In the genomic region with DNA sequence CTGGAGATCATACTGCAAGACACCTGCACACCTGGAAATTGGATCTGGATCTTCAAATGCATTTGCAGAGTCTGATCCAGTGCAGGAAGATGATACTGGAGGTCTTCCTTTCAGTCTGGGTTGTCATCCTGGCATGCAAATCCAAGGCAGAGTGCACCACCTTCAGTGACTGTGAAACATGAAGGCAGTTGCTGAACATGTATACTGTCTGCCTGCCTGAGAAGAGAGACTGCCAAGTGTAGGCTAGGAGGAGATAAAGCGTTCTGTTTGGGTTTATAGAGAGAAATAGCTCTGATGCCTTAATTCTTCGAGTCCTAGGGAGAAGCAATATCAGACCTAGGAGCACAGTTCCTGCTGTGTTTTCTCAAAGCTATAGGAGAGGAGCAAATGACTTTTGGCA, we compare ENCODE assay signal across 20 mouse cellular contexts. TPM values are rescaled to one million over a fixed set of nuclear protein-coding genes. Genes with fewer than 3 reads are reported as not detected.
DNase-seq lines count a peak whose midpoint lies in the region; ATAC-seq and TF ChIP-seq lines count a peak whose summit lies in the region.
"Had no signal": no experiment of that assay in that cellular context is flagged by ENCODE, and none has a peak within 500 bp of the region (broad histone marks: within the 10 kb centered on the region; RNA-seq: fewer than 3 reads in every experiment).

No protein-coding gene starts in this region.

- 0 out of 2 replicates have a peak overlapping the region, but pooled peaks have one; percentile 11 for H3K27ac ChIP-seq in kidney, embryonic 16.5 days (ENCODE audit: low read length)
- peak overlapping the region; percentile 56; the same call in 1 of the 2 replicates for H3K27ac ChIP-seq in midbrain, embryonic 13.5 days
- no peak overlapping the region for H3K27ac ChIP-seq in midbrain, embryonic 14.5 days (replicated peaks; ENCODE audit: low read depth, low read length)
- peak overlapping the region; percentile 73 for H3K27ac ChIP-seq in bone marrow macrophage, adult 2 months (ENCODE audit: insufficient read depth, low read depth, low read length)
- H3K27ac ChIP-seq in liver, postnatal 0 days (ENCODE audit: low read depth) = peak overlapping the region; percentile 60
- H3K27ac ChIP-seq in thymus, adult 2 months (ENCODE audit: control insufficient read depth, insufficient read depth, low read length) = no peak overlapping the region
- H3K27ac ChIP-seq: embryonic facial prominence, embryonic 10.5 days; heart, embryonic 10.5 days; hindbrain, postnatal 0 days had no signal

- H3K9ac ChIP-seq in kidney, embryonic 16.5 days (replicated peaks; ENCODE audit: low read length) = no peak overlapping the region
- no peak overlapping the region for H3K9ac ChIP-seq in midbrain, embryonic 13.5 days (replicated peaks)
- H3K9ac ChIP-seq in midbrain, embryonic 14.5 days (replicated peaks; ENCODE audit: low read length) = no peak overlapping the region; the same call in 1 of the 2 replicates
- no peak overlapping the region for H3K9ac ChIP-seq in liver, postnatal 0 days (replicated peaks)

- no peaks in the 10 kb centered on the region for H3K4me1 ChIP-seq in kidney, embryonic 16.5 days (ENCODE audit: insufficient read depth, low read length)
- peaks cover 15% of the 10 kb centered on the region for H3K4me1 ChIP-seq in midbrain, embryonic 13.5 days (replicated peaks)
- no peaks in the 10 kb centered on the region for H3K4me1 ChIP-seq in midbrain, embryonic 14.5 days (ENCODE audit: control insufficient read depth, insufficient read depth, low read length)
- H3K4me1 ChIP-seq in bone marrow macrophage, adult 2 months (ENCODE audit: control insufficient read depth, insufficient read depth, low read length) = peaks cover 23% of the 10 kb centered on the region
- H3K4me1 ChIP-seq in liver, postnatal 0 days (ENCODE audit: insufficient read depth) = peaks cover 5% of the 10 kb centered on the region; the same call in 1 of the 2 replicates
- H3K4me1 ChIP-seq in thymus, adult 2 months (replicated peaks; ENCODE audit: control insufficient read depth, insufficient read depth, low read length) = peaks cover 4% of the 10 kb centered on the region
- H3K4me1 ChIP-seq: embryonic facial prominence, embryonic 10.5 days; heart, embryonic 10.5 days had no signal

- TF ChIP-seq CTCF in bone marrow macrophage, adult 2 months (IDR thresholded peaks at IDR 0.05; ENCODE audit: low read depth, low read length) = no peak
- TF ChIP-seq CTCF in liver, postnatal 0 days (IDR thresholded peaks at IDR 0.05; ENCODE audit: low read depth) = no peak
- TF ChIP-seq CTCF in thymus, adult 2 months (IDR thresholded peaks at IDR 0.05; ENCODE audit: borderline replicate concordance, control insufficient read depth, extremely low read depth, insufficient read depth, low read length, poor library complexity) = no peak

- no peak overlapping the region for H3K4me3 ChIP-seq in kidney, embryonic 16.5 days (ENCODE audit: low read length)
- no peak overlapping the region for H3K4me3 ChIP-seq in midbrain, embryonic 13.5 days (replicated peaks)
- no peak overlapping the region for H3K4me3 ChIP-seq in midbrain, embryonic 14.5 days (replicated peaks; ENCODE audit: low read depth, low read length)
- no peak overlapping the region for H3K4me3 ChIP-seq in bone marrow macrophage, adult 2 months (ENCODE audit: insufficient read depth, low read length)
- H3K4me3 ChIP-seq in liver, postnatal 0 days (ENCODE audit: low read depth, low read length) = no peak overlapping the region
- no peak overlapping the region for H3K4me3 ChIP-seq in thymus, adult 2 months (ENCODE audit: control insufficient read depth, insufficient read depth, low read length)
- H3K4me3 ChIP-seq: embryonic facial prominence, embryonic 10.5 days; heart, embryonic 10.5 days had no signal

- no peak overlapping the region for H3K4me2 ChIP-seq in kidney, embryonic 16.5 days (replicated peaks; ENCODE audit: low read depth, low read length)
- no peak overlapping the region for H3K4me2 ChIP-seq in midbrain, embryonic 13.5 days (replicated peaks)
- no peak overlapping the region for H3K4me2 ChIP-seq in midbrain, embryonic 14.5 days (ENCODE audit: low read length)
- H3K4me2 ChIP-seq in liver, postnatal 0 days (ENCODE audit: low read depth, low read length) = peak overlapping the region; percentile 18; the same call in 1 of the 2 replicates

- H3K27me3 ChIP-seq in kidney, embryonic 16.5 days (ENCODE audit: insufficient read depth, low read length) = no peaks in the 10 kb centered on the region
- H3K27me3 ChIP-seq in midbrain, embryonic 13.5 days = no peaks in the 10 kb centered on the region
- H3K27me3 ChIP-seq in midbrain, embryonic 14.5 days (ENCODE audit: control insufficient read depth, insufficient read depth, low read length) = no peaks in the 10 kb centered on the region
- no peaks in the 10 kb centered on the region for H3K27me3 ChIP-seq in liver, postnatal 0 days (ENCODE audit: insufficient read depth, low read length)
- H3K27me3 ChIP-seq in thymus, adult 2 months (ENCODE audit: control insufficient read depth, insufficient read depth, low read length) = no peaks in the 10 kb centered on the region

- no peak for TF ChIP-seq EP300 in liver, postnatal 0 days (IDR thresholded peaks at IDR 0.05; ENCODE audit: low read depth)

- 88% methylated on average over 2 of the region's 2 CpGs for WGBS in kidney, embryonic 16.5 days
- WGBS in midbrain, embryonic 13.5 days = 80% methylated on average over 2 of the region's 2 CpGs
- WGBS in midbrain, embryonic 14.5 days = 79% methylated on average over 2 of the region's 2 CpGs
- 55% methylated on average over 2 of the region's 2 CpGs for WGBS in liver, postnatal 0 days (ENCODE audit: insufficient replicate concordance)
- 49% methylated on average over 2 of the region's 2 CpGs for WGBS in thymus, adult 2 months

- TF ChIP-seq POLR2A in bone marrow macrophage, adult 2 months (IDR thresholded peaks at IDR 0.05; ENCODE audit: borderline replicate concordance, low read depth, low read length) = no peak
- TF ChIP-seq POLR2A in thymus, adult 2 months (IDR thresholded peaks at IDR 0.05; ENCODE audit: control insufficient read depth, extremely low read depth, insufficient read depth, low read length, poor library complexity) = no peak

- no peak for DNase-seq in kidney, adult 11 months
- no peak for DNase-seq in midbrain, embryonic 14.5 days
- DNase-seq in liver, postnatal 0 days = no peak
- no peak for DNase-seq in frontal cortex, postnatal 10 days (ENCODE audit: low spot score in 2 of 2)
- DNase-seq in thymus, adult 2 months = no peak
- DNase-seq: cerebellum, adult 11 months; cerebellum, postnatal 36 days; heart, postnatal 14 days; kidney, adult 8-10 months; kidney, postnatal 4 days; lung, postnatal 14 days; right cerebral cortex, postnatal 25 days; thymus, adult 18-20 months had no signal

- H3K9me3 ChIP-seq in kidney, embryonic 16.5 days (ENCODE audit: low read length) = no peaks in the 10 kb centered on the region
- no peaks in the 10 kb centered on the region for H3K9me3 ChIP-seq in midbrain, embryonic 13.5 days
- H3K9me3 ChIP-seq in midbrain, embryonic 14.5 days (ENCODE audit: control insufficient read depth, low read length) = no peaks in the 10 kb centered on the region
- H3K9me3 ChIP-seq in liver, postnatal 0 days (ENCODE audit: low read length) = no peaks in the 10 kb centered on the region
- H3K9me3 ChIP-seq: embryonic facial prominence, embryonic 10.5 days; heart, embryonic 10.5 days had no signal

- no peak for ATAC-seq in kidney, embryonic 16.5 days (ENCODE audit: low FRiP score, low TSS enrichment)
- no peak for ATAC-seq in midbrain, embryonic 13.5 days
- ATAC-seq in midbrain, embryonic 14.5 days (ENCODE audit: low FRiP score, low TSS enrichment) = no peak
- no peak for ATAC-seq in liver, postnatal 0 days
- ATAC-seq: CD4-positive, CD25-positive, alpha-beta regulatory T cell, adult 4 months; hindbrain, postnatal 0 days had no signal

- peaks cover 25% of the 10 kb centered on the region for H3K36me3 ChIP-seq in kidney, embryonic 16.5 days (ENCODE audit: insufficient read depth, low read length)
- H3K36me3 ChIP-seq in midbrain, embryonic 13.5 days = peaks cover 42% of the 10 kb centered on the region
- H3K36me3 ChIP-seq in midbrain, embryonic 14.5 days (ENCODE audit: control insufficient read depth, insufficient read depth, low read length) = peaks cover 33% of the 10 kb centered on the region
- peaks cover 17% of the 10 kb centered on the region for H3K36me3 ChIP-seq in liver, postnatal 0 days (replicated peaks; ENCODE audit: insufficient read depth, low read length)
- no peaks in the 10 kb centered on the region for H3K36me3 ChIP-seq in thymus, adult 2 months (ENCODE audit: control insufficient read depth, insufficient read depth, low read length)

RNA-seq across cellular contexts. Expression of a gene that starts 9.0 kb away (rescaled TPM):
- 18.1 and 21.5 TPM in 2 replicates for polyA plus RNA-seq in kidney, embryonic 16.5 days (2015; fragmentation: Nextera tagmentation; extraction: Ambion mirVana)
- 27.6 and 30.9 TPM in 2 replicates for polyA plus RNA-seq in midbrain, embryonic 13.5 days (2015; fragmentation: Nextera tagmentation; extraction: Ambion mirVana)
- 27.0 and 29.1 TPM in 2 replicates for polyA plus RNA-seq in midbrain, embryonic 14.5 days (2014; fragmentation: Nextera tagmentation; extraction: Ambion mirVana)
- 11.0 and 12.5 TPM in 2 replicates for polyA plus RNA-seq in bone marrow macrophage, adult 2 months (2012; ENCODE audit: insufficient read depth, insufficient read length, missing spikeins)
- polyA plus RNA-seq in liver, postnatal 0 days (2015; fragmentation: Nextera tagmentation; extraction: Ambion mirVana) = 7.1 and 7.5 TPM in 2 replicates
- 8.3 and 9.3 TPM in 2 replicates for polyA plus RNA-seq in thymus, adult 2 months (2012; rRNA removed)

RNA-seq across cellular contexts. Expression of a gene that starts 30.0 kb away (rescaled TPM):
- 6.8 and 7.0 TPM in 2 replicates for polyA plus RNA-seq in kidney, embryonic 16.5 days (2015; fragmentation: Nextera tagmentation; extraction: Ambion mirVana)
- 95.2 and 101 TPM in 2 replicates for polyA plus RNA-seq in midbrain, embryonic 13.5 days (2015; fragmentation: Nextera tagmentation; extraction: Ambion mirVana)
- polyA plus RNA-seq in midbrain, embryonic 14.5 days (2014; fragmentation: Nextera tagmentation; extraction: Ambion mirVana) = 87.7 and 112 TPM in 2 replicates
- 0.29 and 0.32 TPM in 2 replicates for polyA plus RNA-seq in bone marrow macrophage, adult 2 months (2012; ENCODE audit: insufficient read depth, insufficient read length, missing spikeins)
- polyA plus RNA-seq in liver, postnatal 0 days (2015; fragmentation: Nextera tagmentation; extraction: Ambion mirVana) = 1.2 and 1.5 TPM in 2 replicates
- 4.3 and 5.2 TPM in 2 replicates for polyA plus RNA-seq in thymus, adult 2 months (2012; rRNA removed)
- polyA plus RNA-seq: CD4-positive, CD25-positive, alpha-beta regulatory T cell, adult 4 months had no signal

Comparison
In these comparisons a context has a peak if more than half of its experiments do, and no peak if none do; other contexts are left out.
1. H3K27ac ChIP-seq: peak in kidney, embryonic 16.5 days (single experiment), midbrain, embryonic 13.5 days (single experiment), bone marrow macrophage, adult 2 months (single experiment) and liver, postnatal 0 days (single experiment); none in midbrain, embryonic 14.5 days (single experiment) and thymus, adult 2 months (single experiment).
2. RNA of a gene that starts 30.0 kb away (polyA plus RNA-seq): 87.7 to 112 TPM in midbrain, embryonic 14.5 days and 95.2 to 101 TPM in midbrain, embryonic 13.5 days; 6.8 to 7.0 TPM in kidney, embryonic 16.5 days, 4.3 to 5.2 TPM in thymus, adult 2 months, 1.2 to 1.5 TPM in liver, postnatal 0 days and 0.29 to 0.32 TPM in bone marrow macrophage, adult 2 months; every median in the first group is over 10 times any median in the second.